Mouse (Mus musculus) lung, adult 2 months (tissue): ENCODE data around the gene Gm10490.

ENCODE experiments used
- CTCF ChIP-seq: fragments of 200-500 bp; IDR thresholded peaks from 2 replicates; pipeline ENCODE4 v1.5.1; 2011; ENCODE audit warnings: mild to moderate bottlenecking, low read length, control low read depth; ENCODE audit not compliant: insufficient read depth
- POLR2A ChIP-seq: fragments of 200-500 bp; IDR thresholded peaks from 2 replicates; pipeline ENCODE4 v1.6.1; 2011; ENCODE audit warnings: low read depth, mild to moderate bottlenecking, control low read depth, low read length, borderline replicate concordance; ENCODE audit errors: extremely low read depth

DNA sequence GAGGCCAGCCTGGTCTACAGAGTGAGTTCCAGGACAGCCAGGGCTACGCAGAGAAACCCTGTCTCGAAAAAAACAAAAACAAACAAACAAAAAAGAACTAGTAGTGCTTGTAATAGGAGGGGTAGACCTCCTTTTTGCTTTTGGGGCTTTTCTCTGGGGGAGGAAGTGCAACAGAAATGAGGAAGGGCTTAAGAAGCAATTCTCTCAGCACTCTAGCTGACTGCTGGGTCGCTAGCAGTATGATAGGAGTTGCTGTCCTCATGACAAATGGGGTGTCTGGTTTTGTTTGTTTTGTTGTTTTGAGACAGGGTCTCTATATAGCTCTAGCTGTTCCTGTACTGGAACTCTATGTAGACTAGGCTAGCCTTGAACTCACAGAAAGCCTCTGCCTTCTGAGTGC is 44.8 kb upstream of the Gm10490 start:
- TF ChIP-seq CTCF (no peak), POLR2A (no peak)
